Mouse (Mus musculus) CD4-positive, CD25-positive, alpha-beta regulatory T cell (primary cell): Measurements from ENCODE around the gene Prh1. TPM values are rescaled to one million over a fixed set of nuclear protein-coding genes. Genes with fewer than 3 reads are reported as not detected.

Experiments used
- polyA plus RNA-seq: library from polyadenylated mRNA; unstranded; fragments of 100-300 nt; shearing (Covaris generic); gene quantifications from one replicate; pipeline ENCODE4 v1.2.1, GENCODE M21; 2017

Prh1 gene
- polyA plus RNA-seq: not detected

DNA sequence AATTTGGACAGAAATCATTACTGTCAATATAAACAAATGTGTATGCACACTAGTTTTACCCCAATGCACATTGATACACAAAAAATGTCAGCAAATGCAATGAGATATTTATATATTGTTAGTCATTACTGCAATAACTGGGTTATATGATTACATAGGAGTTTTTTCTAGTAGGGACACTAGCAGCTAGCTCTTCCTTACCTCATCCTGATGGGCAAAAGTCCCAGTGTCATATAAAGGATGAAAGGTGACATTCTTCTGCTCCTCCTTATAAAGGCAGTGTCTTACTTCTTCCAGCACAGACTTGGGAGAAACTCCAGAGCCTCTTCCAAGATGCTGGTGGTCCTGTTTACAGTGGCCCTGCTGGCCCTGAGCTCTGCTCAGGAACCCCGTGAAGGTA lies at the start of gene Prh1:
Prh1 (plus strand) TSS at position 301 of the 400 bp plus-strand sequence.

DNA sequence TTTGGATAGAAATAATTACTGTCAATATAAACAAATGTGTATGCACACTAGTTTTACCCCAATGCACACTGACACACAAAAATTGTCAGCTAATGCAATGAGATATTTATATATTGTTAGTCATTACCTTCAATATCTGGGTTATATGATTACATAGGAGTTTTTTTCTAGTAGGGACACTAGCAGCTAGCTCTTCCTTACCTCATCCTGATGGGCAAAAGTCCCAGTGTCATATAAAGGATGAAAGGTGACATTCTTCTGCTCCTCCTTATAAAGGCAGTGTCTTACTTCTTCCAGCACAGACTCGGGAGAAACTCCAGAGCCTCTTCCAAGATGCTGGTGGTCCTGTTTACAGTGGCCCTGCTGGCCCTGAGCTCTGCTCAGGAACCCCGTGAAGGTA lies 26.0 kb downstream of the Prh1 start, which contains the start of gene Prp2:
Prp2 (plus strand) TSS at position 301 of the 400 bp plus-strand sequence.

Other genes with a start within 250 kb of the Prh1 start
- 0.19 TPM for gene Gm8882, start 205.7 kb upstream of the Prh1 start, polyA plus RNA-seq
- not detected for gene Prp2, start 26.1 kb downstream of the Prh1 start, polyA plus RNA-seq
- gene A630073D07Rik, start 81.7 kb downstream of the Prh1 start, polyA plus RNA-seq: 0.17 TPM
- not detected for gene Tas2r120, start 87.1 kb downstream of the Prh1 start, polyA plus RNA-seq
- not detected for gene Tas2r121, start 131.2 kb downstream of the Prh1 start, polyA plus RNA-seq
- gene Tas2r122, start 142.1 kb downstream of the Prh1 start, polyA plus RNA-seq: not detected
- gene Tas2r115, start 168.2 kb downstream of the Prh1 start, polyA plus RNA-seq: not detected
- gene Tas2r124, start 184.9 kb downstream of the Prh1 start, polyA plus RNA-seq: not detected
- gene Tas2r102, start 192.3 kb downstream of the Prh1 start, polyA plus RNA-seq: not detected
- not detected for gene Tas2r136, start 208.4 kb downstream of the Prh1 start, polyA plus RNA-seq
- gene Tas2r117, start 233.0 kb downstream of the Prh1 start, polyA plus RNA-seq: not detected